Mouse (Mus musculus): ENCODE data around the gene Hdac10. TPM values are rescaled to one million over a fixed set of nuclear protein-coding genes. Genes with fewer than 3 reads are reported as not detected.

The Hdac10 gene
- polyA plus RNA-seq (2012; ENCODE audit: insufficient read depth, insufficient read length, missing spikeins) = 4.6 and 6.8 TPM in 2 replicates

DNA sequence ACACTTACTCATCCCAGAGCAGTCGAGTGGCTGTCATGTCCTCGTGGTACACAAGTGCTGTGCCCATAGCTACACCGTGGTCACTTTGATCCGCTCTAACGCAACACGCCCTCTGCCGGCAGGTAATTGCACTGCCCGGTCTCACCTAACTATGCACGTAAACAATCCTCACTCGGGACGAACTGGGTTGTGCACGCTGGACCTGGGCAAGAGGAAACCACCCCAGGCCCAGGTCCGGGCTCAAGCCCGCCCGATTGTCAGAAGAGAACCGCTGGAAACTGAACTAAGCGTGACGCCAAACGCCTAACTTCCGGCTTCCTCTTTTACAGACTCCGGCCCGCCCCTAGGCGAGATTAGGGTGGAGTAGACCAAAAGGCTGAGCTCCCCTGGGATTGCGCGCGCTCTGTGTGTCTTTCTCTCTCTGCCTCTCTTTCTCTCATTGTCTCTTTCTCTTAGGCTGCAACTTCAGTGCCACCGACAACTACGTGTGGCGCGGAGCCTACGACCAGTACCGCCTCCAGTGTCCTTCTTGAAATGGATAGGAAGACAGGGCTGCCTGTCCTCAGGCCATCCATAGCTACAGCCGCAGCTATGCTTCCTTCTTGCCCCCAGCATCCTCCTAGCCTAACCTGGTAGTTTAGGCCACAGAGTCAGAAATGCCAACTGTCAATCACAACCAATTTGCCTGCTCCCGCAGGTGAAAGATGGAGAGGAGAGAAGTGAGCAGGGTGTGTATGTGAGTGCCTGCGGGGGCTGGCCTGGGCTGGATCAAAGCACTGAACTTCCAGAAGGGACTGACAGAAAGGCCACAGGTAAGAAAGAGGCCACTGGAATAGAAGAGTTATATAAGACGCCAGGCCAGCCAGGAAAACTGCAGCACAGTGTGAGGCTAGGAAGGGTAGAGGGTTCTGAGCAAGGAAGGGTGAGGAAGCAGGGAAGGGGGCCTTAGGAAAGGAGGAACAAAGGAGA is at the start of gene Hdac10:
Gene Hdac10, minus strand, starts transcription at position 319 of the 969 bp plus-strand sequence.
- Histone ChIP-seq H3K4me1 (ENCODE audit: control insufficient read depth, insufficient read depth, insufficient read length, low read length) (peaks cover 10% of the 10 kb centered on the region), H3K27ac (replicated peaks; ENCODE audit: low read depth, low read length) (peak within 1 kb of the TSS; percentile 87), H3K4me3 (ENCODE audit: insufficient read depth, low read depth, low read length) (peak within 1 kb of the TSS; percentile 85)

DNA sequence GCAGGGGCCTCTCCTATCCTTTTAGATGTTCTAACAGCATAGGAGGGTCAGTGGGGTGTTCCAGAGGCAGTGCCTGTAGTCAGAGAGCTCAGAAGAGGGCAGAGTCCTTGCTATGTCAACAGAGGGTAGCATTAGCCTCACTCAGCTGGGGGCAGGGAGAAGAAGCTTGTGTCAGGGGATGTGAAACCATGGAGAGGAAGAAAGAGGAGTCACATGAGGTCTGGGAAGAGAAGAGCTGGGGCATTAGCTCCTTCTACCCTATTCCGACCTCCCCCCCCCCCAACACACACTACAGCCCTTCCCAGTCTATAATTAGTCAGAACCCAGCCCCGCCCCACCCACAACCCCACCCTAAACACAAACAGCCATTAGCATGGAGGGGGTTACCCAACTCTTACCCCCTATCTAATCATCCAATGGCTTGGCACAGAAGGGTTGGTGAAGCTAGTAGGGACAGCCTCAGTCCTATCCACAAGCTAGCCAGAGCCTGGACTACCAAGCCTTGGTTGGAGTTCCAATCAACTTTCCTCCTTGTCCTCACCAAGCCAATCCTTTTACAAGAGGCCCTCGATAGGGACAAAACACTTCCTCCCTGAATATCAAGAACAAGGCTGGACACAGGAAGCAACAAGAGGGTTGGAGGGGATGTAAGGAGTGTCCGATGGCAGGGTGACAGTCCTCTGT is 49.2 kb upstream of the Hdac10 start:
- H3K27ac ChIP-seq (replicated peaks; ENCODE audit: low read depth, low read length) = peak overlapping the region; percentile 80
- H3K4me3 ChIP-seq (ENCODE audit: insufficient read depth, low read depth, low read length) = no peak overlapping the region
- H3K4me1 ChIP-seq (ENCODE audit: control insufficient read depth, insufficient read depth, insufficient read length, low read length) = peaks cover 17% of the 10 kb centered on the region

DNA sequence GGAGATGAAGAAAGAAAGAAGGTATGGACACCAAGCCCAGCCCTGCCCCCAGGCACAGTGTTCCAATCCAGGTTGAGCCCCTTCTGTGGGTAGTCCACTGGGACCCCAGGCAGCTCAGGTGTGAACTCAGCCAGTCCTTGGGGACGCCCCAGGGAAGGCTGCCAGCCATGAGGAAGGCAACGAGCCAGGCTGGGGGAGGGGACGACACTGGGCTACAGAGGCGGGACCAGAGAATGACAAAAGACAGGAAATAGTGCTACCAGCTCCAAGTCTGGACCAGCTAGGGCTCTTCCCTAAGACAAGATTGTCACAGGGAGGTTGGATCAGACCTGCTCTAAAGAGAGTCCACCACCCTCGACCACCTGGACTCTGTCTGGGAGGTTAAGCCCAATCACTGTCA is 48.6 kb upstream of the Hdac10 start:
- Histone ChIP-seq H3K27ac (replicated peaks; ENCODE audit: low read depth, low read length) (peak overlapping the region; percentile 80), H3K4me1 (ENCODE audit: control insufficient read depth, insufficient read depth, insufficient read length, low read length) (peaks cover 14% of the 10 kb centered on the region), H3K4me3 (ENCODE audit: insufficient read depth, low read depth, low read length) (no peak overlapping the region)

DNA sequence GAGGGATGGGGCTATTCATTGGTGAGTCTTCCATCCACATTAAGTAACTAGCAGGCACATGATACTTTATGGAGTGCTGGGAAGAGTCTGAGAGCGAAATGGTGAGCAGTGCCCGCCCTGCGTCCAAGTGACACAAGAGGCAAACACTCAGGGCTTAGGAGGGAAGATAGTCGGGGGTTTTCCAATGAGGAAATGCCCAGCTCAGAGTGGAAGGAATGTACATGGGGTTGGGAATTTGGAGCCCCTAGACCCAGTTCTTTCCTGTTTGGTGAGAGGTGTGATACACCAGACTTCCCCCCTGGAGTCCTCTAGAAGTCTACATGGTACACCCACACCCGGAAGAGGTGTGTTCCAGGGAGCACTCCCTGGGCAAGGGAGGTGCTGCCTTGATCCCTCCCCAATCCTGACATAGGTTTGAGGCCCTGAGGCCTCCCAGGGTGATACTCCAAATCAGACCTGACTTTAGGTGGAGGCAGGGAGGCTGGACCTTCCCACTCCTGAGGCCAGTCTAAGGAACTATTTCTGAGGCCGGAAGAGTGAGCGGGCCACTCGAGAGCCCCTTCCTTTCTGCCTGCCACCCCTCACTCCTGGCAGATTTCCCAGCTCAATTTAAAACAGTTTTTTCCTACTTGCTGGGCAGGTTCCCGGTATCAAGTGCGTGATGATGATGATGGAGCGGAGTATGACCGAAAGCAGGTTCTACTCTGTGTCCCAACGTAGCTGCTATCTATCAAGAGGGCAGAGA is 47.1 kb upstream of the Hdac10 start:
- Histone ChIP-seq H3K4me1 (ENCODE audit: control insufficient read depth, insufficient read depth, insufficient read length, low read length) (peaks cover 14% of the 10 kb centered on the region), H3K27ac (replicated peaks; ENCODE audit: low read depth, low read length) (no peak overlapping the region), H3K4me3 (ENCODE audit: insufficient read depth, low read depth, low read length) (no peak overlapping the region)

DNA sequence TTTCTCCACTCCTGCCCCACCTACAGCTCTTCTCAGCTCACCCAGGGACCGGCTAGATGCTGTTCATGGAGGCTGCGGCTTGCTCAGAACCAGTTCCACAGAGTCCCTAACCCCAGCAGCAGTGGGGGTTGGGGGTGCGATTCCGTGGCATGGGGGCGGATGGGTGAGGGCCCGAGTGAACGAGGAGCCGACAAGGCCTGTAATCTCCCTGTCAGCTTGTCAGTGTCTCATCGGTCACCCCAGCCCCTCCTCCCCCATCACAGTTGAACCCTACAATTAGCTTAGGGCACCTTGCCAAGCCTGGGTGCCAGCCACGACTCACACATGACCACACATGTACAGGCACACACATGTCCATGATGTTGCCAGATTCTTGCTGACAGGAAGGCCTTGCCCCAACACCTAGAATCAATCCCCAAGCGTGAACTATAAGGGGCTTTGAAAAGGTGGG is 46.4 kb upstream of the Hdac10 start:
- peaks cover 17% of the 10 kb centered on the region for H3K4me1 ChIP-seq (ENCODE audit: control insufficient read depth, insufficient read depth, insufficient read length, low read length)
- no peak overlapping the region for H3K4me3 ChIP-seq (ENCODE audit: insufficient read depth, low read depth, low read length)
- no peak overlapping the region for H3K27ac ChIP-seq (replicated peaks; ENCODE audit: low read depth, low read length)

DNA sequence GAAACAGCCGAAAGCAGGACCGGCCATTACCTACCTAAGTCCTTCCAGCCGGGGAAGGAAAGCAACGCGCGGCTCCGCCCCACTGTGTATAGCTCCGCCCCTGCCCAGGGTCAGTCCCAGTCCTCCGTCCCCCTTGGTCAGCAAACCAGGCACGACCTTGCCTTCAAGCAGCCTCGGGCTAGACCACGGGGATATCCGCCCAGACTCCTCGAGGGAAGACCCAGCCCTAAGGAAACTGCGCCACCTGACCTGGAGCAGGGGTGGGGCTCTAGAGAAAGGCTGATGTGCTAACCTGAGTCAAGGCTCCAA is 45.4 kb upstream of the Hdac10 start:
- peaks cover 19% of the 10 kb centered on the region for H3K4me1 ChIP-seq (ENCODE audit: control insufficient read depth, insufficient read depth, insufficient read length, low read length)
- peak overlapping the region; percentile 68 for H3K4me3 ChIP-seq (ENCODE audit: insufficient read depth, low read depth, low read length)
- no peak overlapping the region for H3K27ac ChIP-seq (replicated peaks; ENCODE audit: low read depth, low read length)

DNA sequence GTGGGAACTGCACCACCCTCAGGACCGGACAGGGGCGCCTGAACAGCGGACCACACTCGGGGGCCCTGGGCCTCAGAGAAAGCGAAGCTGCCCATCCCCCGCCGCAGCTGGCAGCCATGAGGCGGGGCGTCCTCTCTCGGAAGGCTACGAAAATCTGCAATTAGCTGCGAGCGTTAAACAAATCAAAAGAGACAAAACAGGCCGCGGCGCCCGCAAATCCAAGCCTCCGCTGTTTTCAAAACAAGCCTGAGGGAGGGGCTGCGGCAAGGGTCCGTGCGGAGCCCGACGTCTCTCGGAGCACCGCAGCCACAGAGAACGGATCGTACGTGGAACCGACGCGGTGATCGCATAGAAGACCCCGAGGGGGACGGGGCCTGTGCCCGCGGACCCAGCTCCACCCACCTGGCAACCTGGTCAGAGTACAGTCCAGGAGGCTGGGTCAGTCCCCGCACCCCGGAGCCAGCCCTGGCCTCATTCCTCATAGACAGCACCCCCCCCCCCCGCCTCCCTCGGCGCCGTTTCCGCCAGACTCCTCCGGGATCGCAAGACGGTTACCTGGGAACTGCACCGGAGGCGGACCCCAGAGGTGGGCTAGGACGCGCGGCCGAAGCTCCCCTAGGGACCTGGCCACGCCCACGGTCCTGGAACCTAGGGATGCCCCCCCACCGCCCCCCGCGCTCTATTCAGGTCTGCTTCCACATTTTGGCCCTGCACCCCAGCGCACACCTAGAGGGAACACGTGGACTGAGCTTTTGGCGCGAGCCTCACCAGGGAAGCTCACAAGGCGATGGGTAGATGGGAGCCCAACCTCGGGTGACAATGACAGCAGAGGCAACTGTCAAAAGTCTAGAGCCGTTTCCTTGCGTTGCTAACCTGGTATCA is 44.8 kb upstream of the Hdac10 start:
- Histone ChIP-seq H3K4me3 (ENCODE audit: insufficient read depth, low read depth, low read length) (peak overlapping the region; percentile 68), H3K4me1 (ENCODE audit: control insufficient read depth, insufficient read depth, insufficient read length, low read length) (peaks cover 17% of the 10 kb centered on the region), H3K27ac (replicated peaks; ENCODE audit: low read depth, low read length) (0 out of 2 replicates have a peak overlapping the region, but pooled peaks have one; percentile 16)

DNA sequence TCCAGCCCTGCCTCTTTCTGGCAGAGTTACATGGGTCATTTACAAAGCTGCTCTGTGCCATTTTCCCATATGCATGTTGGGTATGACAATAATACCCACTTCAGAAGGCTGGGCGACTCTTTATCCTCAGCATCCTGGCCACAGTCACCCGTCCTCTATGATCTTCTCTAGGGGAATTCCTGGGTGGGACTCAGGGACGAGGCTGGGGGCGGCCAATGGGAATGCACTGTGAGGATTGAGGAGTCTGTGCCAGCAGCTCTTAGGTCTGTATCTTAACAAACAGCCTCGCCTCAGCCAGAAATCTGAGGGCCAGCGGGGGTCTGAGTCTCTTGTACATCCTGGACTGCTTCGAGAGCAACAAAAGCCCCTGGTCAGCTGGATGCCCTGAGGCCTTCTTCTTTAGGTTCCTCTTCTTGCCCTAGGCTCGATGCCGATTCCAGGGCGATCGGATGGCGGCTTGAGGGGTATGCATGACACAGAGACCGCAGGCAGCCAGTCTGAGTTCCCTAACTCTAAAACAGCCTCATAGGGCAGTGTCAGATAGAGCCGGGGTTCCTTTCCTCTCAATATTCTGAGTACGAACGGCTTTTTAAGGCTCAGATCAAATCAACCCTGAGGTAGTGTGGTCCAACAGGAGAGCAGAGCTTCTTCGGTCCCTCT is 43.9 kb upstream of the Hdac10 start:
- H3K4me1 ChIP-seq (ENCODE audit: control insufficient read depth, insufficient read depth, insufficient read length, low read length) = peaks cover 17% of the 10 kb centered on the region
- H3K27ac ChIP-seq (replicated peaks; ENCODE audit: low read depth, low read length) = 0 out of 2 replicates have a peak overlapping the region, but pooled peaks have one; percentile 16
- H3K4me3 ChIP-seq (ENCODE audit: insufficient read depth, low read depth, low read length) = peak overlapping the region; percentile 68

DNA sequence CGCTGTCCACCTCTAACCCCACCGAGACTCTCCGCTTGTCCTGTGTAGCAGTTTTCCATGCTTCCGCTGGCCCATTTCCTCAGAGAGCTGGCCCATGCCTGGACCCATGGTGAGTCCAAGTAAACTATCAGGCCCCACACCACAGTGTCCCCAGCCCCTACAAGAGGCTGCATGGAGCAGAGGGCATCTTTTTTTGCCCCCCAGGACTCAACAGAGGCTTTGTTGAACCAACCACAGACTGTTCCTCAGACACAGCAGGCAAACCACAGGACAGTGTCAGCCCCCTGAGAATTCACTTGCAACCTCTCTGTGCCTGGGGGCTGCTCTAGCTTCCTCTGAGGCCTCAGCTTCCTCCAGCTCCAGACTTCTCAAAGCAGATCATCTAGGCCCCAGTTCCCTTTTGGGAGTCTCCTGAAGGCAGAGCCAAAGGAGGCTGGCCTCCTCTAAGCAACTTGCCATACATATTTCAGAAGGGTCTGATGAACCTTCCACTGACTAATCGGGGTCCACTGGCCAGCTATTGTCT is 43.1 kb upstream of the Hdac10 start:
- Histone ChIP-seq H3K4me1 (ENCODE audit: control insufficient read depth, insufficient read depth, insufficient read length, low read length) (peaks cover 9% of the 10 kb centered on the region), H3K4me3 (ENCODE audit: insufficient read depth, low read depth, low read length) (no peak overlapping the region), H3K27ac (replicated peaks; ENCODE audit: low read depth, low read length) (no peak overlapping the region)

DNA sequence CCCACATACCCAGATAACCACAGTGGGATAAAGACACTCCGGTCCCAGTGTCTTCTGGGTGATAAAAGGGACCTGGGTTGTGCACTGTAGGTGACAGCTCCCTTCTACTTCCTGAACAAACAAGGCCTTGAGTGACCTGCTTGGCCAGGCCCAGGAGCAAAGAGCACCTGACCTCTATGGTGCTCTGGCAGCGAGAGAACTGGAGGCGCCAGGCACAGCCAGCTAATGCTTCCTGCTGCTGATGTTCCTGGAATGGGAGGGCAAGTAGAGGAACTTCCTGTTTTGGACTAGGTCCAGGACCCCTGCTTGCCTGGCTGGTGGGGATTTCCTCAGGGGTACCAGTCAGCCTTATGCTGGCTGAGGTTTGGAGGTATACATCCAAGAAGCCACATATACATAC is 41.6 kb upstream of the Hdac10 start:
- Histone ChIP-seq H3K27ac (replicated peaks; ENCODE audit: low read depth, low read length) (no peak overlapping the region), H3K4me3 (ENCODE audit: insufficient read depth, low read depth, low read length) (no peak overlapping the region), H3K4me1 (ENCODE audit: control insufficient read depth, insufficient read depth, insufficient read length, low read length) (peaks cover 8% of the 10 kb centered on the region; the same call in 1 of the 2 replicates)

DNA sequence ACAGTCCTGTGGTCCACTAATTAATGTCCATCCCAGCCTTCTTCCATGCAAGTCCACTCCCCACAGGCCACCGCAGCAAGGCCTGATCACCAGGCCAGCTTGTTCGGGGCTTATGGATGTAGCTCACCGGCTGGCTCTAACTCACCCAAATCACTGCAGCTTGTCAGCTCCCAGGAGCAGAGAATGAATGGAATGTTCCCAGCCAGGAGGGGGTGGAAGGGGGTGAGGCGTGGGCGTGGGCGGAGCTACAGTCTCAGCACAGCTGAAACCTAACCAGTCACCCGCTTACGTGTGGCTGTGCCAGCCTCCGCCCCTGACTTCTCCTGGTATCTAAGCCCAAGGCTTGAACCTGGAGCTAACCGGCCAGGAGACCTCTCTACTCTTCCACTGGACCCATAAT is 40.9 kb upstream of the Hdac10 start:
- Histone ChIP-seq H3K4me1 (ENCODE audit: control insufficient read depth, insufficient read depth, insufficient read length, low read length) (peaks cover 8% of the 10 kb centered on the region; the same call in 1 of the 2 replicates), H3K4me3 (ENCODE audit: insufficient read depth, low read depth, low read length) (no peak overlapping the region), H3K27ac (replicated peaks; ENCODE audit: low read depth, low read length) (no peak overlapping the region)

DNA sequence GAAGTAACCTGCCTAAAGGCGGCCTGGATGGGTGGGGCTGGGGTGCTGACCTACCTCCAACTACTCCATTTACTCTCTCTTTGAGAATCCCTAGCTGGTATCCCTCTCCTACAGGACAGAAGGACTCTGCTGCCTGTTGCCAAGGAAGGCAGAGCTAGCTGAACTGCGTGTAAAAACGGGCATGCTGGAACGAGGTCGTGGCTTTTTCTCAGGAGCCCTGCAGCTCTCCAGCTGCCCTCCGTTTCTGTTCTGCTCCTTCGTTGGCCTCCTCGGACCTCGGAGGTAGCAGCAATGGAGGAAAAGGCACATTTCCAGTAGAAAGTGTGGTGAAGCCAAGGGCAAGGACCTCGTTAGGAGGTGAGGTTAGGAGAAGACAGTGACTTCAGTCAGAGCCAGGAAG is 40.4 kb upstream of the Hdac10 start:
- H3K4me3 ChIP-seq (ENCODE audit: insufficient read depth, low read depth, low read length) = no peak overlapping the region
- H3K27ac ChIP-seq (replicated peaks; ENCODE audit: low read depth, low read length) = no peak overlapping the region
- H3K4me1 ChIP-seq (ENCODE audit: control insufficient read depth, insufficient read depth, insufficient read length, low read length) = peaks cover 8% of the 10 kb centered on the region; the same call in 1 of the 2 replicates

DNA sequence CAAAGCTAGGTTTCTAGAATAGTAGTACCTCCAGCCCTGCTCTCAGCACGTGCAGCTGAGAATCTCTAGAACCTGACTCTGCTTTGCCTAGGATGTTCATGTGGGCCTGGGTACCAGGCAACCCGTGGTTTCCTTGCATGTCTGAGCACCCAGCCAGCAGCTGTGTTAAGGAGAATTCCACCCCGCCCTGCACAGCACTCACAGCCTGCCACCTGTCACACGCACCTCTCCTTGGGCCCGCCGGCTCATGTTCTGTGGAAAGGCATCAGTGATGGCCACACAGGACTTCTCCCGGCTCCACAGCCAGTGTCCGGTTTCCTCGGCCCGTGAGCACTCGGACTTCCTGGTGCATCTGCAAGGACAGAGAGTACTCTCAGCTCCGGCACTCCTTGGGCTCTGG is 37.0 kb upstream of the Hdac10 start:
- Histone ChIP-seq H3K4me1 (ENCODE audit: control insufficient read depth, insufficient read depth, insufficient read length, low read length) (peaks cover 8% of the 10 kb centered on the region; the same call in 1 of the 2 replicates), H3K27ac (replicated peaks; ENCODE audit: low read depth, low read length) (no peak overlapping the region), H3K4me3 (ENCODE audit: insufficient read depth, low read depth, low read length) (no peak overlapping the region)

Data from brown adipose tissue, adult 24 weeks (tissue).